Mouse (Mus musculus) right cerebral cortex, postnatal 10 days (tissue): ENCODE measurements around the gene P2rx4.
A peak's percentile ranks its signal among the peaks of the same experiment; 100 is the strongest.

Experiments used
- DNase-seq, 2 experiments: peaks; one replicate each; pipeline ENCODE4 v3.0.0; 2021; ENCODE audit warnings: low spot score in 2 of 2

Gene P2rx4

GRCm38 (mm10) chr5:122703574-122703973 is 3.8 kb upstream of the P2rx4 start:
- DNase-seq: no peak

- DNase-seq: no peak
Observed at GRCm38 (mm10) chr5:122704571-122704970, 2.8 kb upstream of the P2rx4 start.

- no peak for DNase-seq
Observed at GRCm38 (mm10) chr5:122705174-122705573, 2.2 kb upstream of the P2rx4 start.

GRCm38 (mm10) chr5:122706917-122707275 is 448 bp upstream of the P2rx4 start:
- DNase-seq: no peak

- no peak for DNase-seq
Observed at GRCm38 (mm10) chr5:122708819-122709218, 1.5 kb downstream of the P2rx4 start.

GRCm38 (mm10) chr5:122715723-122716122 is 8.4 kb downstream of the P2rx4 start:
- no peak for DNase-seq

GRCm38 (mm10) chr5:122716793-122717192 is 9.4 kb downstream of the P2rx4 start:
- no peak for DNase-seq

- no peak for DNase-seq
Observed at GRCm38 (mm10) chr5:122718400-122718799, 11.1 kb downstream of the P2rx4 start.

- DNase-seq: no peak
Observed at GRCm38 (mm10) chr5:122719168-122719567, 11.8 kb downstream of the P2rx4 start.

- no peak for DNase-seq
Observed at GRCm38 (mm10) chr5:122725453-122725852, 18.1 kb downstream of the P2rx4 start.

- DNase-seq: peak; percentile 76 to 78
Observed at GRCm38 (mm10) chr5:122726068-122726467, 18.7 kb downstream of the P2rx4 start.

- DNase-seq: no peak
Observed at GRCm38 (mm10) chr5:122726595-122726994, 19.3 kb downstream of the P2rx4 start.

- DNase-seq: no peak
Observed at GRCm38 (mm10) chr5:122727096-122727495, 19.8 kb downstream of the P2rx4 start.

- DNase-seq: no peak
Observed at GRCm38 (mm10) chr5:122730776-122731175, 23.4 kb downstream of the P2rx4 start.

- peak in 1 of 2 experiments; percentile 67 for DNase-seq
Observed at GRCm38 (mm10) chr5:122731321-122731720, 24.0 kb downstream of the P2rx4 start.

- DNase-seq: no peak
Observed at GRCm38 (mm10) chr5:122731991-122732673, 24.8 kb downstream of the P2rx4 start.

GRCm38 (mm10) chr5:122733881-122734280 is 26.5 kb downstream of the P2rx4 start:
- no peak for DNase-seq

- no peak for DNase-seq
Observed at GRCm38 (mm10) chr5:122735853-122736252, 28.5 kb downstream of the P2rx4 start.

GRCm38 (mm10) chr5:122736761-122737160 is 29.4 kb downstream of the P2rx4 start:
- DNase-seq: no peak

- DNase-seq: no peak
Observed at GRCm38 (mm10) chr5:122743880-122744422, 36.6 kb downstream of the P2rx4 start.

GRCm38 (mm10) chr5:122747950-122748349 is 40.6 kb downstream of the P2rx4 start:
- DNase-seq: no peak

GRCm38 (mm10) chr5:122754477-122754876 is 47.1 kb downstream of the P2rx4 start:
- no peak for DNase-seq

- DNase-seq: no peak
Observed at GRCm38 (mm10) chr5:122755620-122756019, 48.3 kb downstream of the P2rx4 start.

- DNase-seq: no peak
Observed at GRCm38 (mm10) chr5:122756144-122756543, 48.8 kb downstream of the P2rx4 start.
